Mouse (Mus musculus): ENCODE results near the gene Rdh1.

The Rdh1 gene

DNA sequence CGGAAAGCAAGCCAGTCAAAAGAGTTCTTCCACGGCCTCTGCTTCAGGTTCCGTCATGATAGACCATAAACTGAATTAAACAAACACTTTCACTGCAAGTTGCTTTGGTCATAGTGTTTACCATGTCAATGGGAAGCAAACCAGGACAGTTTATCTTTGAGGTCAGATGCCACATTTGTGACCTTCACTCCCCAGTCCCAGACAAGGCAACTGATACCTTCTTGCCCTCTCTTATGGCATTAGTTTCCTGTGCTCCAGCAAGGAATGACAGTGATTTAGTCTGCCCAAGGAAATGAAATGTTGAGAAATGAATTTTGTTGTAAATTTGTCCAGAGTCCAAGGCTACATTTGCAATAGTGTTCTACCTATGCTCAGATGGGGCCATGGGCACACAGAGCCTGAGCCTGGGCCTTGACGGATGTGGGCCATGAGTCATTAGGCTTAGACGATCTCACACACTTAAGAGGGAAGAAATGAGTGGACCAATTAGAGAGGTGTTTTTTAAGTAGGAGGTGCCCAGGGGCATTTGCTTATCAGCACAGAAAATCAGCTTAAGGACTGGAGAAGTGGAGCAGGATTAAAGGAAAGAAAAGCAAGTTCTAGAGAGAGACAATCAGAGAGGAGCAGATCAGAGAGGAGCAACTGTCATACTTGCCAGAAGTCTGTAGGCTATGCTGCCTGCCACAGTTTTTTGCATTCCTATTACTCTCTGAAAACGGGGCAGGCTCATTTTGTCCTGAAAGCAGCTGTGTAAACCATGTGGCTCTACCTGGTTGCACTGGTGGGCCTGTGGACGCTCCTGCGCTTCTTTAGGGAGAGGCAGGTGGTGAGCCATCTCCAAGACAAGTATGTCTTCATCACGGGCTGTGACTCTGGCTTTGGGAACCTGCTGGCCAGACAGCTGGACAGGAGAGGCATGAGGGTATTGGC is at the start of gene Rdh1, which contains the start of gene Rdh16f1:
TSS of gene Rdh1 (plus strand) at position 541 of the 930 bp plus-strand sequence.
TSS of gene Rdh16f1 (plus strand) at position 607 of the 930 bp plus-strand sequence.
- no peak for DNase-seq (ENCODE audit: low read depth in 1 of 2, low spot score in 2 of 2)

- no peak for DNase-seq (ENCODE audit: low read depth in 1 of 2, low spot score in 2 of 2)
Observed at GRCm38 (mm10) chr10:127710331-127710730, 49.2 kb upstream of the Rdh1 start.

- no peak for DNase-seq (ENCODE audit: low read depth in 1 of 2, low spot score in 2 of 2)
Observed at GRCm38 (mm10) chr10:127712736-127713135, 46.8 kb upstream of the Rdh1 start.

GRCm38 (mm10) chr10:127721671-127722418 is 37.7 kb upstream of the Rdh1 start:
- no peak for DNase-seq (ENCODE audit: low read depth in 1 of 2, low spot score in 2 of 2)

GRCm38 (mm10) chr10:127724178-127724577 is 35.3 kb upstream of the Rdh1 start, which contains the start of gene Tac2:
TSS of gene Tac2 (plus strand) at chr10:127724478.
- DNase-seq (ENCODE audit: low read depth in 1 of 2, low spot score in 2 of 2): no peak

GRCm38 (mm10) chr10:127725136-127725535 is 34.4 kb upstream of the Rdh1 start:
- no peak for DNase-seq (ENCODE audit: low read depth in 1 of 2, low spot score in 2 of 2)

GRCm38 (mm10) chr10:127728437-127728836 is 31.1 kb upstream of the Rdh1 start:
- DNase-seq (ENCODE audit: low read depth in 1 of 2, low spot score in 2 of 2): no peak

- DNase-seq (ENCODE audit: low read depth in 1 of 2, low spot score in 2 of 2): no peak
Observed at GRCm38 (mm10) chr10:127730285-127730932, 29.1 kb upstream of the Rdh1 start.

- DNase-seq (ENCODE audit: low read depth in 1 of 2, low spot score in 2 of 2): no peak
Observed at GRCm38 (mm10) chr10:127730933-127731310, 28.6 kb upstream of the Rdh1 start.

GRCm38 (mm10) chr10:127731397-127731796 is 28.1 kb upstream of the Rdh1 start:
- DNase-seq (ENCODE audit: low read depth in 1 of 2, low spot score in 2 of 2): no peak

DNA sequence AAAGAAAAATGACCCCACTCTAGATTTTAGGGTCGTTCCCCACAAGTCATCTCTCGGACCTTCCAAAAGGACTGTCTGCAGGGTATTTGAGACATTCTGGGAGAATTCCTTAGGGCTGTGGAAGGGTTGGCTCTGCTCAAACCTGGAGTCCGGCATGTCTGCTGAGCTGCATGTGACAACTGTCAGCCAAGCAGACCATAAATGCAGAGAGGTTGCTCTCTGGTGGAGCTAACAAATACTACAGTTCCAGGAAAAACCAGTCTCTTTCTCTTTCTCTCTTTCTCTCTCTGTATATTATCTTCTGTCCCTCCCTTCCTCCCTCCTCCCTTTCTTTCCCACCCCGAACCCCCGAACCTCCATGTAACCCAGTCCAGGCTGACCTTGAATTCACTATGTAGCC is 25.1 kb upstream of the Rdh1 start:
- no peak for DNase-seq (ENCODE audit: low read depth in 1 of 2, low spot score in 2 of 2)

- DNase-seq (ENCODE audit: low read depth in 1 of 2, low spot score in 2 of 2): no peak
Observed at GRCm38 (mm10) chr10:127736266-127736665, 23.3 kb upstream of the Rdh1 start.

DNA sequence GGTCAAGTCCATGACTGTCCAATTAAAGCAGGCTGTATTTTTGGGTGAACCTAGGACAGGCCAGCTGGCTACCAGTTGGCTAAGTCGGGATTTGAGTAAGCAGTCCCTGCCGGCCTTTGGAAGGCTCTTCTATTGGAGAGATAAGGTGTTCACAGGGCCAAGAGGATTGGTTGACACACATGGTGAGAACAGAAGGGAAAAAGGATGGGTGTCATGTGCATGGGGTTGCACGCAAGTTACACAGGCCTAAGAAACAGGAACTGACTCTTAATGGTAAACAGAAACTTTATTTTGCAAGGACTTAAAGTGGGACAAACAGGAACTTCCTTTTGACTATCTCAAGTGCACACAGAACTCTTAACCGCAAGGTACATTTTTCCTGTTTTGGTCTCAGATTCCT is 22.6 kb upstream of the Rdh1 start:
- peak; percentile 53 to 55 for DNase-seq (ENCODE audit: low read depth in 1 of 2, low spot score in 2 of 2)

DNA sequence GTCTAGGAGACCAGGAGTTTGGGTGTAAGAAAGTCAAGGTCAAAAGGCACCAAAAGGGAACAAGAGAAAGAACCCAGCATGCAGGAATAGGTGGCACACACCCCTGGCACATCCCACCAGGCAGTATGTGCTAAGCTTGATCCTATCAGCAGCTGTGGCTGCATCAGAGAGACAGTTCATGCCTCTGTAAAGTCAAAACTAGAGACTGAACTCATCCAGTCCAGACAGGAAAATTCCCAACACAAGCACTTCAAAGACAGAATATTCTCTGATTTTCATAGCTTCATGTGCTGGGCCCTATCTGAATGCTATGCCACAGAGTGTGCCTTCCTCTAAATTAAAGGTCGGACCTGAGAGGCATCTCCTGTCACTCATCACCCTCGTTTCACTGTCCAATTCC is 22.0 kb upstream of the Rdh1 start:
- no peak for DNase-seq (ENCODE audit: low read depth in 1 of 2, low spot score in 2 of 2)

GRCm38 (mm10) chr10:127738151-127738882 is 21.2 kb upstream of the Rdh1 start:
- no peak for DNase-seq (ENCODE audit: low read depth in 1 of 2, low spot score in 2 of 2)

- peak in 1 of 2 experiments; percentile 72 for DNase-seq (ENCODE audit: low read depth in 1 of 2, low spot score in 2 of 2)
Observed at GRCm38 (mm10) chr10:127739083-127739660, 20.3 kb upstream of the Rdh1 start, which contains the start of gene Zbtb39. TSS of gene Zbtb39 (plus strand) at chr10:127739538.

- DNase-seq (ENCODE audit: low read depth in 1 of 2, low spot score in 2 of 2): peak in 1 of 2 experiments; percentile 15
Observed at GRCm38 (mm10) chr10:127739661-127740161, 19.8 kb upstream of the Rdh1 start.

DNA sequence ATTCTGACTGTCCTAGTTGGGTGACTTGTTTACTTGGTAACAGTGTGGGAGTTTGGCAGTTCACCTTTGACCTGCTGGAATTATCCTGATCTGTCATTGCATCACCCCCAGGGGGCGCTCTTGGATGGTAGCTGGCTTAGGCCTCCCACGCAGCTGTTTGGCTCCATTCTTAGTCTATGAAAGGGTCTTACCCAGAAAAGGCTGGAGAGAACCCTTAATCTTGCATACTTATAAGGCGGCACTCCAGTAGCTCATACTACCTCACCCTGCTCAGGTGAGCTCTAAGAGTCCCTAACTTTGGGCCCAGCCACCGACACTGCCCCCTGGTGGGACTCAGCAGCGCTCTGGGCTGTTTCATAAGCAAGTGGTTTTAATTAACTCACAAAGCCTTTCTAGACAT is 14.9 kb upstream of the Rdh1 start:
- peak in 1 of 2 experiments; percentile 15 for DNase-seq (ENCODE audit: low read depth in 1 of 2, low spot score in 2 of 2)

DNA sequence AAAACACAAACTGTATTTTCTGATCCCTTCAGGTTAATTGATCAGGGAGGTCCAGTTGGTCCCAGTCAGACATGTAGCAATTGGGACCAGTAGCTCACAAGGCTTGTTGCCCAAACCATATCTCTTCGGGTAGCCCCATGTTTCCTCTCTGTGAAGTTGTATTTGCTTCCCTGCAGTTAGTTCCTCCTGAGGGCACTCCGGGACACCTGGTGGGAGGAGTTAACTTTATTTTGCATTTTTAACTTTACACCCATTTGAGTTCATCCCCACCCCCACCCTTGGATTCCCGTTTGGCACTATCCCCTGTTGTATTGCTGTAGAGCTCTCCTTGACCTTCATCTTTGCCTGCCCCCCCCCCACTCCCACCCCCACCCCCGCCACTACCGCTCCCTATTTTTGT is 13.6 kb upstream of the Rdh1 start:
- DNase-seq (ENCODE audit: low read depth in 1 of 2, low spot score in 2 of 2): no peak

DNA sequence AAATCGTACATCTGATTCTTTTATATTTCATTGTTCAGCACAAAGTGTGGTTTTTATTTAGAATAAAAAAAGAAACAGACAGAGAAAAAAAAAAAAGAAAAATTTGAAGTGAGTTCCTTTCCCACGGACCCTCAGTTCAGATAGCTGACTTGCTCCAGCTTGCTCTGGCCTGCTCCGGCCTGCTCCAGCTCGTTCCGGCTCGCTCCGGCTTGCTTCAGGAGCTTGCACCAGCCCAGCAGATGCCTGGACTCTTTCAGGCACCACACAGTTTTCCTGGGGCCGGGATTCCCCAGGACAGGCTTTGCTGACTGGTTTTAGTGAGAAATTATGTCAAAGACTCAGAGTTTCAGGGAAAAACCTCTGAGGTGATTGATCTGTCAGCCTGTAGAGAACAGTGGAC is 12.3 kb upstream of the Rdh1 start:
- no peak for DNase-seq (ENCODE audit: low read depth in 1 of 2, low spot score in 2 of 2)

All from monocyte, adult 2 months (primary cell).